Mouse (Mus musculus) heart, embryonic 12.5 days (tissue): ENCODE results near the gene Snph. TPM values are rescaled to one million over a fixed set of nuclear protein-coding genes. Genes with fewer than 3 reads are reported as not detected.
A peak's percentile ranks its signal among the peaks of the same experiment; 100 is the strongest.

Source experiments
- ATAC-seq: fragments of 200-750 bp; cut with Nextera tagmentation; 2 replicates; pipeline ENCODE4 v1.8.0; 2017; ENCODE audit warnings: moderate TSS enrichment, moderate library complexity; ENCODE audit not compliant: insufficient number of reproducible peaks, low FRiP score
- H3K27ac ChIP-seq: fragments of 300-500 bp; sonication (generic); 2 replicates; pipeline ENCODE4 v1.5.1; 2016; ENCODE audit warnings: mild to moderate bottlenecking, moderate library complexity; ENCODE audit not compliant: poor library complexity, severe bottlenecking
- H3K27me3 ChIP-seq: fragments of 300-500 bp; sonication (generic); replicated peaks from 2 replicates; pipeline ENCODE4 v1.6.1; 2016; ENCODE audit warnings: mild to moderate bottlenecking, moderate library complexity
- H3K36me3 ChIP-seq: fragments of 300-500 bp; sonication (generic); 2 replicates; pipeline ENCODE4 v1.6.1; 2016; ENCODE audit warnings: mild to moderate bottlenecking, moderate library complexity
- H3K4me1 ChIP-seq: fragments of 300-500 bp; sonication (generic); replicated peaks from 2 replicates; pipeline ENCODE4 v1.6.1; 2016; ENCODE audit warnings: mild to moderate bottlenecking
- H3K4me2 ChIP-seq: fragments of 300-500 bp; sonication (generic); 2 replicates; pipeline ENCODE4 v1.6.1; 2016; ENCODE audit warnings: mild to moderate bottlenecking, moderate library complexity
- H3K4me3 ChIP-seq: fragments of 300-500 bp; sonication (generic); 2 replicates; pipeline ENCODE4 v1.5.1; 2016; ENCODE audit warnings: mild to moderate bottlenecking
- H3K9ac ChIP-seq: fragments of 300-500 bp; sonication (generic); 2 replicates; pipeline ENCODE4 v1.6.1; 2016; ENCODE audit warnings: mild to moderate bottlenecking, moderate library complexity
- H3K9me3 ChIP-seq: fragments of 300-500 bp; sonication (generic); replicated peaks from 2 replicates; pipeline ENCODE4 v1.6.1; 2016; ENCODE audit warnings: mild to moderate bottlenecking, moderate library complexity
- WGBS: fragments of 180-500 bp; shearing (Covaris S2); methylation state at CpG from one replicate; pipeline ENCODE4 v1.1.7; 2016; 5-methylcytosine and 5-hydroxymethylcytosine counted together
- polyA plus RNA-seq: library from polyadenylated mRNA; unstranded; fragments of >200 nt; fragmentation: Nextera tagmentation; extraction: Ambion mirVana; gene quantifications from 2 replicates; pipeline ENCODE4 v1.2.1, GENCODE M21; 2016

Snph gene
- polyA plus RNA-seq, 1 experiment from 2014 or later = 0.38 TPM

- H3K9me3 ChIP-seq = no peaks in the 10 kb centered on the region
- H3K9ac ChIP-seq = no peak overlapping the region
- no peaks in the 10 kb centered on the region for H3K36me3 ChIP-seq
- WGBS = 52% methylated on average over 4 of the region's 4 CpGs
- no peak overlapping the region for H3K4me2 ChIP-seq
- no peak for ATAC-seq
- no peak overlapping the region for H3K27ac ChIP-seq
- H3K4me3 ChIP-seq = no peak overlapping the region
- H3K4me1 ChIP-seq = peaks cover 9% of the 10 kb centered on the region; the same call in 1 of the 2 replicates
- H3K27me3 ChIP-seq = peaks cover 25% of the 10 kb centered on the region
Observed at GRCm38 (mm10) chr2:151602106-151602505, 30.3 kb downstream of the Snph start.

GRCm38 (mm10) chr2:151598068-151598467 lies 34.3 kb downstream of the Snph start:
- no peaks in the 10 kb centered on the region for H3K9me3 ChIP-seq
- 60% methylated on average over 2 of the region's 2 CpGs for WGBS
- no peak overlapping the region for H3K27ac ChIP-seq
- H3K4me1 ChIP-seq = no peaks in the 10 kb centered on the region
- H3K4me3 ChIP-seq = no peak overlapping the region
- no peak for ATAC-seq
- H3K27me3 ChIP-seq = peaks cover 43% of the 10 kb centered on the region
- no peak overlapping the region for H3K9ac ChIP-seq
- H3K4me2 ChIP-seq = no peak overlapping the region
- no peaks in the 10 kb centered on the region for H3K36me3 ChIP-seq

GRCm38 (mm10) chr2:151587306-151587705 lies 45.1 kb downstream of the Snph start:
- no peak overlapping the region for H3K27ac ChIP-seq
- ATAC-seq = no peak
- H3K36me3 ChIP-seq = no peaks in the 10 kb centered on the region
- no peak overlapping the region for H3K4me3 ChIP-seq
- no peaks in the 10 kb centered on the region for H3K9me3 ChIP-seq
- H3K4me1 ChIP-seq = no peaks in the 10 kb centered on the region
- H3K4me2 ChIP-seq = no peak overlapping the region
- 63% methylated on average over 9 of the region's 9 CpGs for WGBS
- H3K27me3 ChIP-seq = peaks cover 21% of the 10 kb centered on the region
- no peak overlapping the region for H3K9ac ChIP-seq

GRCm38 (mm10) chr2:151586807-151587206 lies 45.6 kb downstream of the Snph start:
- Histone ChIP-seq H3K9me3 (0 out of 2 replicates have a peak, but pooled peaks cover 2% of the 10 kb centered on the region), H3K4me3 (no peak overlapping the region), H3K4me2 (no peak overlapping the region), H3K27ac (no peak overlapping the region), H3K4me1 (no peaks in the 10 kb centered on the region), H3K9ac (no peak overlapping the region), H3K36me3 (no peaks in the 10 kb centered on the region), H3K27me3 (peaks cover 23% of the 10 kb centered on the region)
- WGBS = 82% methylated on average over 1 of the region's 1 CpGs
- ATAC-seq = no peak

- ATAC-seq = no peak
Observed at GRCm38 (mm10) chr2:151585934-151586333, 46.5 kb downstream of the Snph start.

GRCm38 (mm10) chr2:151580945-151581344 lies 51.4 kb downstream of the Snph start:
- H3K4me1 ChIP-seq = peaks cover 6% of the 10 kb centered on the region; the same call in 1 of the 2 replicates
- H3K27ac ChIP-seq = no peak overlapping the region
- H3K4me3 ChIP-seq = no peak overlapping the region
- H3K9me3 ChIP-seq = 0 out of 2 replicates have a peak, but pooled peaks cover 3% of the 10 kb centered on the region
- 47% methylated on average over 1 of the region's 1 CpGs for WGBS
- H3K4me2 ChIP-seq = no peak overlapping the region
- H3K36me3 ChIP-seq = no peaks in the 10 kb centered on the region
- H3K9ac ChIP-seq = no peak overlapping the region
- H3K27me3 ChIP-seq = peaks cover 18% of the 10 kb centered on the region; the same call in 1 of the 2 replicates
- ATAC-seq = no peak

More at GRCm38 (mm10) chr2:151585934-151586333, 46.5 kb downstream of the Snph start:
- Histone ChIP-seq H3K4me2 (no peak overlapping the region), H3K9ac (no peak overlapping the region), H3K9me3 (0 out of 2 replicates have a peak, but pooled peaks cover 3% of the 10 kb centered on the region), H3K27ac (no peak overlapping the region), H3K36me3 (no peaks in the 10 kb centered on the region), H3K27me3 (peaks cover 24% of the 10 kb centered on the region), H3K4me1 (no peaks in the 10 kb centered on the region), H3K4me3 (no peak overlapping the region)
- WGBS = 39% methylated on average over 3 of the region's 3 CpGs

- Histone ChIP-seq H3K27me3 (peaks cover 22% of the 10 kb centered on the region; the same call in 1 of the 2 replicates), H3K9me3 (0 out of 2 replicates have a peak, but pooled peaks cover 3% of the 10 kb centered on the region), H3K27ac (no peak overlapping the region), H3K4me3 (no peak overlapping the region), H3K9ac (no peak overlapping the region), H3K36me3 (no peaks in the 10 kb centered on the region), H3K4me1 (peaks cover 6% of the 10 kb centered on the region; the same call in 1 of the 2 replicates), H3K4me2 (no peak overlapping the region)
- 41% methylated on average over 4 of the region's 4 CpGs for WGBS
- ATAC-seq = no peak
Observed at GRCm38 (mm10) chr2:151579183-151579582, 53.2 kb downstream of the Snph start.

GRCm38 (mm10) chr2:151575699-151576389 lies 56.5 kb downstream of the Snph start:
- Histone ChIP-seq H3K9me3 (no peaks in the 10 kb centered on the region), H3K27me3 (peaks cover 14% of the 10 kb centered on the region), H3K4me2 (peak overlapping the region; percentile 76), H3K4me1 (peaks cover 6% of the 10 kb centered on the region; the same call in 1 of the 2 replicates), H3K9ac (peak overlapping the region; percentile 67), H3K36me3 (no peaks in the 10 kb centered on the region), H3K27ac (peak overlapping the region; percentile 81), H3K4me3 (peak overlapping the region; percentile 49)
- 2% methylated on average over 38 of the region's 38 CpGs for WGBS
- ATAC-seq = peak; percentile 83

- Histone ChIP-seq H3K9me3 (no peaks in the 10 kb centered on the region), H3K9ac (0 out of 2 replicates have a peak overlapping the region, but pooled peaks have one; percentile 67), H3K27ac (peak overlapping the region; percentile 81), H3K27me3 (peaks cover 14% of the 10 kb centered on the region), H3K4me2 (peak overlapping the region; percentile 76), H3K4me1 (peaks cover 6% of the 10 kb centered on the region; the same call in 1 of the 2 replicates), H3K36me3 (no peaks in the 10 kb centered on the region), H3K4me3 (peak overlapping the region; percentile 49)
- 28% methylated on average over 7 of the region's 7 CpGs for WGBS
- ATAC-seq = no peak; the same call in 1 of the 2 replicates
Observed at GRCm38 (mm10) chr2:151575119-151575698, 57.2 kb downstream of the Snph start.

GRCm38 (mm10) chr2:151574607-151575006 lies 57.8 kb downstream of the Snph start:
- no peak for ATAC-seq
- 60% methylated on average over 5 of the region's 5 CpGs for WGBS
- Histone ChIP-seq H3K4me2 (no peak overlapping the region), H3K9ac (no peak overlapping the region), H3K27ac (no peak overlapping the region), H3K27me3 (peaks cover 14% of the 10 kb centered on the region), H3K4me1 (peaks cover 6% of the 10 kb centered on the region; the same call in 1 of the 2 replicates), H3K36me3 (no peaks in the 10 kb centered on the region), H3K4me3 (no peak overlapping the region), H3K9me3 (no peaks in the 10 kb centered on the region)

GRCm38 (mm10) chr2:151573667-151574066 lies 58.7 kb downstream of the Snph start:
- Histone ChIP-seq H3K4me1 (peaks cover 6% of the 10 kb centered on the region; the same call in 1 of the 2 replicates), H3K9me3 (no peaks in the 10 kb centered on the region), H3K27me3 (peaks cover 14% of the 10 kb centered on the region), H3K4me3 (no peak overlapping the region), H3K36me3 (no peaks in the 10 kb centered on the region), H3K4me2 (no peak overlapping the region), H3K27ac (no peak overlapping the region), H3K9ac (no peak overlapping the region)
- ATAC-seq = no peak
- WGBS = 63% methylated on average over 3 of the region's 3 CpGs
